Mouse (Mus musculus) frontal cortex, postnatal 14 days (tissue): ENCODE measurements around the gene Susd1.
A peak's percentile ranks its signal among the peaks of the same experiment; 100 is the strongest.

Experiments
- DNase-seq, 2 experiments: peaks; one replicate each; pipeline ENCODE4 v3.0.0; 2022; ENCODE audit warnings: low spot score in 2 of 2

Susd1 gene

GRCm38 (mm10) chr4:59381007-59381743 lies 57.3 kb downstream of the Susd1 start:
- peak; percentile 71 to 79 for DNase-seq

- DNase-seq: no peak
Observed at GRCm38 (mm10) chr4:59380478-59380877, 58.0 kb downstream of the Susd1 start.

DNA sequence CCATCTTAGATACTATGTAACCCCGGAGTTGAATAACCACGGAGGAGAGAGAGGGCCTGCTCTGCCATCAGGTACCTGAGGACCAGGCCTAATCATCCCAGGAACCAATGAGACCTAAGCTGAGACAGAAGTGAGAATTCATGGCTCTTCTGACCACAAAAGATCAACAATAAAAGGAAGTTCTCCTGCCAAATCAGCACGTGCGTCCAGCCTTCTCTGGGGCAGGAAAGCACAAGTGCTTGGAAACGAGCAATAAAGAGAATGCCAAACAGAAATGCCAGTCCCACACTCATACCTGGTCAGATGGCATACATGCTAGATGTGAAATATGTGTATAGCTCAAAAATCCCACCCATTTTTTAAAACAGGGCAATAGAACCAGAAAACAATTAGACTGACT lies 58.6 kb downstream of the Susd1 start:
- no peak for DNase-seq

DNA sequence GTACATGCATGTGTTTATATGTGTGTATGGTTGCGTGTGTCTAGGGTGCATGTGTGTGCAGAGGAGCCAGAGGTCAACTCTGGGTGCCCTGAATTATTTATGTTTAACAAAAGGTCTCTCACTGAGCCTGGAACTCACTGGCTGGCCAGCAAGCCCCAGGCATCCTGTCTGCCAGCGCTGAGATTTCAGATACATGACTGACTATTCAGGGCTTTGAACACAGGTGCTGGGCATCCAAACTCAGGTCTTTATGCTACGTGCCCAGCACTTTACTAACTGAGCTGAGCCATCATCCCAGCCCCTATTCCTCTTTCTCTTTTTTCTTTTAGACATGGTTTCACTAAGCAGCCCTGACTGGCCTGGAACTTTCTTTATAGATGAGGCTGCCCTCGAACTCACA lies 59.8 kb downstream of the Susd1 start:
- no peak for DNase-seq

GRCm38 (mm10) chr4:59374271-59374938 lies 64.0 kb downstream of the Susd1 start:
- DNase-seq: no peak

DNA sequence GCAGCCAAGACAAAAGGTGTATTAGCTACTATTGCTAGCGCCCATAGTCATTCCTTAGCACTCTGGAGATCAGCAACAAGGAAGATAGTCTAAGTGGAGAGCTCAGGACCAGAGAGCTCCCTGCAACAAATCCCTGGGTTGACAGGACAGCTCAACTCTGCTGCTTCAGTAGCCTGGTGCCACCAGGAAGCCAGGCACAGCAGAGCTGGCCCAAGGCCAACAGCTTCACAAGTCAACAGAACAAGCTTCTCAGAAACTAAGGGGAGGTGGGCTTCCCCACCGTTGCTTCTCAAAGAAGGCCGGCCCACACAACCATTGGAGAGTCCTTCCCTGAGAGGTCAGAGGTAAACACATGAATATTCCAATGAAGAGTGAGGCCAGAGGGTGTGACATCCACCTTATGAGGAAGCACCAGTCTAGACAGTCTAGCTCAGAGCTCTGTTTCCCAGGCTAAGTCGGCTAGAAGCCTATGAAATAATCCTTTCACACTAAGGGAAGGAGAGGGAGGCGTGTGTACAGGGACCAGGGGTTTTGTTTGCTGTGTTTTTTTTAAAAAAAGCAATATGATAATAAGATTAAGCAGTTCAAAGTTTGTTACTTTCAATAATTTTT lies 65.8 kb downstream of the Susd1 start:
- no peak for DNase-seq

DNA sequence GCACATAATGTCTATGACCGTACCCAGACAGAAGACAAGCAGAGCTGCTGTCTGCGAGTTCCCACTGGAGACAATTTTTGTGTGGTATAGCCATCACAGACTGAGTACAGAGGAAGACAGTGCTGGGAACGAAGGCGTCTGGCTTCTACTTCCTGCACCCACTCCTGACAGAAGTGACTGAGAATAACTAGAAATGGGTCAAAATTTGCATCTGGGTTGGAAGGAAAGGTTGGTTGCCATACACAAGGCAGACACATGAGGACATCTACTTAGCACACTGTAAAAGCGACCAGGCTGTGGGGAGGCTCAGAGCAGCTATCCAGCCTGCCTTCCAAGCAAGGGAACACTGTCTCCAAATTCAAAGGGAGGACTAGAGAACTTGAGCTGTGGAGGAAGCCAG lies 66.5 kb downstream of the Susd1 start:
- no peak for DNase-seq

DNA sequence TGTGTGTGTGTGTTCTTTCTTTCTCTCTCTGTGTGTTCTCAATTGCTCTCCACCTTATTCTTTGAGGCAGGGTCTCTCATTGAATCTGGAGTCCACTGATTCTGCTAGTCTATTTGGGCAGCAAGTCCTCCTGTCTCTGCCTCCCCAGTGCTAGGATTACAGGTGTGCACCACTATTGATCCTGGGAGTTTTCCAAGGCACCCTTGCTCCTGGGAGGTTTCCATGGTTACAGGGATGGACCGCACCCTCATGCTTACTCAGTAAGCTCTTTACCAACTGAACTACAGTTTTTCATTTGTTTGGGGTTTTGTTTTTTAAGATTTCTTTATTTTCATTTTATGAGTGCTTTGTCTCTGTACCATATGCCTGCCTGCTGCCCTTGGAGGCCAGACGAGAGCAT lies 68.5 kb downstream of the Susd1 start:
- no peak for DNase-seq

- no peak for DNase-seq
Observed at GRCm38 (mm10) chr4:59368118-59368517, 70.3 kb downstream of the Susd1 start.

GRCm38 (mm10) chr4:59366206-59366605 lies 72.2 kb downstream of the Susd1 start:
- peak in 1 of 2 experiments; percentile 3 for DNase-seq

DNA sequence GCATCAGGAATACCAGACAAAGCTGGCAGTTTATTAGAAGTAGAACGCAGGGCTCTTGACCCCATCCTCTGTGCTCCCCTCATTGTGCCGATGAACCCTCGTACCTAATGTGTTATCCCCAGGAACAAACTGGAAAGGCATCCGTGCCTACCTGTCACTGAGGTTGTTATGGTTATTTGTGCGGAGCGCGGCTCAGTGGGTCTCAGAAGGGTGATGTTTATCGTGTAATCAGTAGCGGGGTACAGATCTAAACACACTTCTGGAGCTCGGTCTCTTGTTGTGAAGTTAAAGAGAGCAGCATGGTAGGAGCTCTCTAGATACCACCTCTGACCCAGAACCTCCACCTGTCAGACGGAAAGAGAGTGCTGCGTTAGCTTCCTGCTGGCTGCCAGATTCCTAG lies 72.9 kb downstream of the Susd1 start:
- DNase-seq: peak in 1 of 2 experiments; percentile 1

GRCm38 (mm10) chr4:59364229-59365173 lies 73.9 kb downstream of the Susd1 start:
- DNase-seq: peak in 1 of 2 experiments; percentile 2

GRCm38 (mm10) chr4:59363041-59363440 lies 75.4 kb downstream of the Susd1 start:
- peak in 1 of 2 experiments; percentile 1 for DNase-seq

GRCm38 (mm10) chr4:59360704-59361103 lies 77.7 kb downstream of the Susd1 start:
- DNase-seq: peak in 1 of 2 experiments; percentile 81

- no peak for DNase-seq
Observed at GRCm38 (mm10) chr4:59359921-59360320, 78.5 kb downstream of the Susd1 start.

DNA sequence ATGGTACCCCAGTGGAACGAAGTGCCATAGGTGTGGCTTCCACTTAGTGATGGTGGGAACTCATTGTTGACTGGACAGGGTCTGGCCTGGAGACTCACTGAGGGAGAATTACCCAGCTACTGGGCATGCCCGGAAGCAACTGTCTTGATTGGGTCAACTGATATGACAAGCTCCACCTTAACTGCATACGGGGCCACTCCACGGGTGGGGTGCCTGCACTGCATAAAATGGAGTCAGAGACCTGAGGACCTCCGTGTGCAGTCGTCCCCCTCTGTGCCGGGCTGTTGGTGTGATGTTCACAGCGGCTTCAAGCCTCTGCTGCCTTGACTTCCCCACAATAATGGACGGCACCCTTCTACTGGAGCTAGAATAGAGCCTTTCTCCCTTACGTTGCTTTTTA lies 79.5 kb downstream of the Susd1 start:
- no peak for DNase-seq

- DNase-seq: no peak
Observed at GRCm38 (mm10) chr4:59355421-59355820, 83.0 kb downstream of the Susd1 start.

GRCm38 (mm10) chr4:59354666-59355065 lies 83.8 kb downstream of the Susd1 start:
- no peak for DNase-seq

- peak in 1 of 2 experiments; percentile 3 for DNase-seq
Observed at GRCm38 (mm10) chr4:59351938-59352337, 86.5 kb downstream of the Susd1 start.

DNA sequence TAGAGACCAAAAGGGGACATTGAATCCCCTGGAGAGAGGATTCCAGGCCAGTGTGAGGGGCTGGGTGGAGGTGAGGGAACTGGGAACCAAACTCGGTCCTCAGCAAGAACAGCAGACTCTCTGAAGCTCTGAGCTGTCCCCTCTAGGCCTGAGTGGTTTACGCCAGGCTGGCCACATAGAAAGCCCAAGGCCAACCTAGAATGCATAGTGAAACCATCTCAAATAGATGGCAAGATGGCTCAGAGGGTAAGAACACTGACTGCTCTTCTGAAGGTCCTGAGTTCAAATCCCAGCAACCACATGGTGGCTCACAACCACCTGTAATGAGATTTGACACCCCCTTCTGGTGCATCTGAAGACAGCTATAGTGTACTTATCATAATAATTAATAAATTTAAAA lies 88.1 kb downstream of the Susd1 start:
- DNase-seq: no peak

DNA sequence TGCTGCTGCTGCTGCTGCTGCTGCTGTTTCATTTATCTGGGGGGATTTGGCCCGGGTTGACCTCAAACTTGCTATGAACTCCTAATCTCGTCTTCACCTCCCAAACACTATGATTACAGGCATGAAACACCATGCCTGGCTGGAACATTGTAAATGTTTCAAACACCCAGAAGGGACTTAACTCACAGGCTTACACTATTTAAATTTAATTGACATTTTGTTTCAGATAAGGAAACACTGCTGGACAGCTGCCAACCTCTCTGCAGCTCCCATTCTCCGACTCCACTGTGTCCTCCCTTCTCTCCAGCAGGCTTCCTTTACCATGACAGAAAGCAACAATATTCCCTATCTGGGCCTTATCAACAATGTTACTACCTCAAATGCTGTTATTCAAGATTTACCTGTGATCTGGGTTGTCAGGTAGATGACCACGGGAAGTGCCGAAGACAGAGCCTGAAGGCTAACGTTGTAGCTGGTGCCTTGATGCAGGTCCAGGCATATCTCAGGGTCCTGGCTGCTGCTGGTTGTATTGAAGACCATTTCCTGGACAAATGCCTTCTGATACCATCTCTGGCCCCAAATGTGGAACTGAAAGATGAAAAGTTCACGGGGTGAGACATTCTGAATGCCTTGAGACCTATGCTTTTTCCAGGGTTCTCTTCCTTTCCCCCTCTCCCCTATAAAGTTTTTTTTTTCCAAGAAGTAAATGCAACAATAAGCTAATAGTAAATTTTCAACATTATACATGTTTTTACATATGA lies 88.8 kb downstream of the Susd1 start:
- no peak for DNase-seq
